Mouse (Mus musculus): ENCODE results near the gene Clasrp.

DNA sequence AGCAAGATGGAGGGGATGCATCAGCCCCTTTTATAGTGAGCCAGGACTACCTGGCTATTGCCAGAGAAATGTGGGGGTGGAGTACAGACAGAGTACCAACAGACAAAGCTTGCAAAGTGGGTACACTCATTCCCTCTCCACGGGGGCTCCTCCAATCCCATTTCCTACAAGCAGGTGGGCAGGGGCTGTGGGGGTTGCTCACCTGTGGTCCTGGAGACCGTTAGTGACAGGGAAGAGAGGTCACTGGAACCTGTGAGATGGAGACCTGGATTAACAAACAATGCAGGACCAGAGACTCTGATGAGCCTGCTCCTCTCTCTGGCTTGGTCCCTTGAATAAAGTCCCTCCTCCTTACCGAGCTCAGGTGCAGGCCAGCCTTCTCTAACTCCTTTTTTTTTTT, 23.4 kb upstream of the Clasrp start:
- TF ChIP-seq CTCF (IDR thresholded peaks at IDR 0.05; ENCODE audit: low read depth), result no peak
- no peak for TF ChIP-seq EP300 (IDR thresholded peaks at IDR 0.05; ENCODE audit: low read depth)
